Mouse (Mus musculus): ENCODE data around the gene Gm29609. TPM values are rescaled to one million over a fixed set of nuclear protein-coding genes. Genes with fewer than 3 reads are reported as not detected.

The Gm29609 gene
- total RNA-seq, 2 experiments from 2014 or later = not detected

Other genes with a start within 250 kb of the Gm29609 start
- not detected in 2 replicates for gene Cgref1, start 234.3 kb downstream of the Gm29609 start, total RNA-seq (2015; ENCODE audit: low replicate concordance)
- gene Cgref1, start 234.3 kb downstream of the Gm29609 start, total RNA-seq (2017; ENCODE audit: low replicate concordance) = not detected in 2 replicates
- gene Preb, start 219.6 kb downstream of the Gm29609 start, total RNA-seq (2015; ENCODE audit: low replicate concordance) = 12.7 and 21.9 TPM in 2 replicates
- gene Preb, start 219.6 kb downstream of the Gm29609 start, total RNA-seq (2017; ENCODE audit: low replicate concordance) = 10.6 and 27.0 TPM in 2 replicates
- not detected in 2 replicates for gene Tcf23, start 211.2 kb downstream of the Gm29609 start, total RNA-seq (2015; ENCODE audit: low replicate concordance)
- not detected in 2 replicates for gene Tcf23, start 211.2 kb downstream of the Gm29609 start, total RNA-seq (2017; ENCODE audit: low replicate concordance)
- 21.3 and 40.5 TPM in 2 replicates for gene Atraid, start 131.6 kb downstream of the Gm29609 start, total RNA-seq (2015; ENCODE audit: low replicate concordance)
- gene Atraid, start 131.6 kb downstream of the Gm29609 start, total RNA-seq (2017; ENCODE audit: low replicate concordance) = 22.3 and 26.8 TPM in 2 replicates
- gene Slc5a6, start 131.0 kb downstream of the Gm29609 start, total RNA-seq (2015; ENCODE audit: low replicate concordance) = 0.42 TPM in 1 of 2 replicates, not detected in the other
- 0.98 TPM in 1 of 2 replicates, not detected in the other for gene Slc5a6, start 131.0 kb downstream of the Gm29609 start, total RNA-seq (2017; ENCODE audit: low replicate concordance)
- gene Cad, start 125.1 kb downstream of the Gm29609 start, total RNA-seq (2015; ENCODE audit: low replicate concordance) = 6.5 and 16.3 TPM in 2 replicates
- 6.7 and 10.6 TPM in 2 replicates for gene Cad, start 125.1 kb downstream of the Gm29609 start, total RNA-seq (2017; ENCODE audit: low replicate concordance)
- gene Dnajc5g, start 73.6 kb downstream of the Gm29609 start, total RNA-seq (2015; ENCODE audit: low replicate concordance) = not detected in 2 replicates
- 0.70 TPM in 1 of 2 replicates, not detected in the other for gene Dnajc5g, start 73.6 kb downstream of the Gm29609 start, total RNA-seq (2017; ENCODE audit: low replicate concordance)
- not detected in 2 replicates for gene Slc30a3, start 71.7 kb downstream of the Gm29609 start, total RNA-seq (2015; ENCODE audit: low replicate concordance)
- gene Slc30a3, start 71.7 kb downstream of the Gm29609 start, total RNA-seq (2017; ENCODE audit: low replicate concordance) = not detected in 2 replicates
- not detected in 2 replicates for gene Trim54, start 63.2 kb downstream of the Gm29609 start, total RNA-seq (2015; ENCODE audit: low replicate concordance)
- gene Trim54, start 63.2 kb downstream of the Gm29609 start, total RNA-seq (2017; ENCODE audit: low replicate concordance) = not detected in 2 replicates
- gene Ucn, start 41.1 kb downstream of the Gm29609 start, total RNA-seq (2015; ENCODE audit: low replicate concordance) = not detected in 2 replicates
- gene Ucn, start 41.1 kb downstream of the Gm29609 start, total RNA-seq (2017; ENCODE audit: low replicate concordance) = not detected in 2 replicates
- 9.4 and 11.1 TPM in 2 replicates for gene Mpv17, start 25.7 kb downstream of the Gm29609 start, total RNA-seq (2015; ENCODE audit: low replicate concordance)
- 10.7 and 12.7 TPM in 2 replicates for gene Mpv17, start 25.7 kb downstream of the Gm29609 start, total RNA-seq (2017; ENCODE audit: low replicate concordance)
- gene Gtf3c2, start 233 bp upstream of the Gm29609 start, total RNA-seq (2015; ENCODE audit: low replicate concordance) = 29.7 and 32.5 TPM in 2 replicates
- 24.8 and 30.7 TPM in 2 replicates for gene Gtf3c2, start 233 bp upstream of the Gm29609 start, total RNA-seq (2017; ENCODE audit: low replicate concordance)
- gene Snx17, start 13.3 kb upstream of the Gm29609 start, total RNA-seq (2015; ENCODE audit: low replicate concordance) = 2.9 and 17.1 TPM in 2 replicates
- 12.3 and 15.8 TPM in 2 replicates for gene Snx17, start 13.3 kb upstream of the Gm29609 start, total RNA-seq (2017; ENCODE audit: low replicate concordance)
- gene Eif2b4, start 13.5 kb upstream of the Gm29609 start, total RNA-seq (2015; ENCODE audit: low replicate concordance) = 9.8 and 42.1 TPM in 2 replicates
- 13.5 and 18.7 TPM in 2 replicates for gene Eif2b4, start 13.5 kb upstream of the Gm29609 start, total RNA-seq (2017; ENCODE audit: low replicate concordance)
- 2.3 and 4.8 TPM in 2 replicates for gene Zfp513, start 22.4 kb upstream of the Gm29609 start, total RNA-seq (2015; ENCODE audit: low replicate concordance)
- 5.5 and 5.9 TPM in 2 replicates for gene Zfp513, start 22.4 kb upstream of the Gm29609 start, total RNA-seq (2017; ENCODE audit: low replicate concordance)
- gene Ppm1g, start 40.8 kb upstream of the Gm29609 start, total RNA-seq (2015; ENCODE audit: low replicate concordance) = 35.4 and 46.4 TPM in 2 replicates
- gene Ppm1g, start 40.8 kb upstream of the Gm29609 start, total RNA-seq (2017; ENCODE audit: low replicate concordance) = 67.5 and 132 TPM in 2 replicates
- gene Nrbp1, start 61.0 kb upstream of the Gm29609 start, total RNA-seq (2015; ENCODE audit: low replicate concordance) = 20.1 and 31.5 TPM in 2 replicates
- 23.0 and 28.1 TPM in 2 replicates for gene Nrbp1, start 61.0 kb upstream of the Gm29609 start, total RNA-seq (2017; ENCODE audit: low replicate concordance)
- not detected in 2 replicates for gene Gm9970, start 61.3 kb upstream of the Gm29609 start, total RNA-seq (2015; ENCODE audit: low replicate concordance)
- not detected in 2 replicates for gene Gm9970, start 61.3 kb upstream of the Gm29609 start, total RNA-seq (2017; ENCODE audit: low replicate concordance)
- 1.5 TPM in 1 of 2 replicates, not detected in the other for gene Krtcap3, start 71.8 kb upstream of the Gm29609 start, total RNA-seq (2015; ENCODE audit: low replicate concordance)
- gene Krtcap3, start 71.8 kb upstream of the Gm29609 start, total RNA-seq (2017; ENCODE audit: low replicate concordance) = 4.0 and 4.6 TPM in 2 replicates
- 0.58 and 3.1 TPM in 2 replicates for gene Ift172, start 111.2 kb upstream of the Gm29609 start, total RNA-seq (2015; ENCODE audit: low replicate concordance)
- 5.6 and 7.9 TPM in 2 replicates for gene Ift172, start 111.2 kb upstream of the Gm29609 start, total RNA-seq (2017; ENCODE audit: low replicate concordance)
- gene Fndc4, start 116.2 kb upstream of the Gm29609 start, total RNA-seq (2015; ENCODE audit: low replicate concordance) = not detected in 2 replicates
- 0.34 TPM in 1 of 2 replicates, not detected in the other for gene Fndc4, start 116.2 kb upstream of the Gm29609 start, total RNA-seq (2017; ENCODE audit: low replicate concordance)
- not detected in 2 replicates for gene Gckr, start 117.5 kb upstream of the Gm29609 start, total RNA-seq (2015; ENCODE audit: low replicate concordance)
- not detected in 2 replicates for gene Gckr, start 117.5 kb upstream of the Gm29609 start, total RNA-seq (2017; ENCODE audit: low replicate concordance)

Measured in erythroblast, adult 5-6 weeks (primary cell).